Mouse (Mus musculus): ENCODE data around the gene Blcap. TPM values are rescaled to one million over a fixed set of nuclear protein-coding genes. Genes with fewer than 3 reads are reported as not detected.
"Not testable (repeated sequence)": the region's sequence is repeated elsewhere in the genome, so short reads cannot be mapped to it uniquely, and the experiment has no call there.

Blcap gene
- polyA plus RNA-seq, 1 experiment from 2014 or later = 51.9 TPM

DNA sequence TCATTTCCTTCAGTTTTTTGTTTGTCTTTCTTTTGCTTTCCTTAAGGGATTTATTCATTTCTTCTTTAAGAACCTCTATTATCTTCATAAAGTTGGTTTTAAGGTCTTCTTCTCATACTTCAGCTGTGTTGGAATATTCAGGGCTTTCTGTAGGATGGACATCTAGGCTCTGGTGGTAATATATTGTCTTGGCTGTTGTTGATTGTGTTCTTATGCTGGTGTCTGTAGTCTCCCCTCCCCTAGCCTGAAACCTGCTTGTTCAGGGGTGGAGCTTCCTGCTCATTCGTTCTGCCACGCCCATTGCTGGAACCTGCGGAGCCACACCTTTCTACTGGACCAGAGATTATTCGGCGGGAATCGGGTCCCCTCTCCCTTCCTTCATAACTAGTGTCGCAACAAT is 14.3 kb upstream of the Blcap start:
- WGBS = 24% methylated on average over 6 of the region's 7 CpGs
- H3K27ac ChIP-seq (ENCODE audit: low read depth); H3K4me2 ChIP-seq (ENCODE audit: low read length); H3K9ac ChIP-seq (ENCODE audit: low read length); DNase-seq (ENCODE audit: low spot score); H3K4me1 ChIP-seq (replicated peaks; ENCODE audit: control insufficient read depth, insufficient read depth, low read length); H3K4me3 ChIP-seq (ENCODE audit: low read depth, low read length); ATAC-seq (replicated peaks; ENCODE audit: low FRiP score, low TSS enrichment, low read depth); H3K27me3 ChIP-seq (replicated peaks; ENCODE audit: control insufficient read depth, insufficient read depth, low read length); H3K36me3 ChIP-seq (ENCODE audit: control insufficient read depth, insufficient read depth, low read length); H3K9me3 ChIP-seq (ENCODE audit: control insufficient read depth, low read length): not testable (repeated sequence)

DNA sequence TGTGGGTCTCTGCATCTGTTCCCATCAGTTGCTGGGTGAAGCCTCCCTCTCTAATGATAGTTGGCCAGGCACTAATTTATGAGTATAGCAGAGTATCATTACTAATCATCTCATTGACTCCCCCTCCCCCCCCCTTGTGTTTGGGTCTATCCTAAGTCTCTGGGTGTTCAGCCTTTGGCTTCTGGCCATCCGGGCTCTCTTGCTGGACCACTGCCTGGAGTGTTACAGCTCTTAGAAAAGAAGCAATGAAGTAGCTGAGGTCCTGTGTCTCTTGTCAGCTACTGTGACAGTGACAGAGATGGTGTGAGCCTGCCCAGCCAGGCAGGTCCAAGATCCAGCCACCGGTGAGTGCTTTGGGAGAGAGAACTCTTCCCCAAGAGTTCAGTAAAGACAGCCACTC is 1.7 kb upstream of the Blcap start:
- no peaks in the 10 kb centered on the region for H3K27me3 ChIP-seq (replicated peaks; ENCODE audit: control insufficient read depth, insufficient read depth, low read length)
- H3K9ac ChIP-seq (ENCODE audit: low read length) = no peak overlapping the region
- no peak overlapping the region for H3K4me2 ChIP-seq (ENCODE audit: low read length)
- ATAC-seq (replicated peaks; ENCODE audit: low FRiP score, low TSS enrichment, low read depth) = no peak
- H3K36me3 ChIP-seq (ENCODE audit: control insufficient read depth, insufficient read depth, low read length) = no peaks in the 10 kb centered on the region
- no peak overlapping the region for H3K27ac ChIP-seq (ENCODE audit: low read depth)
- 80% methylated on average over 2 of the region's 2 CpGs for WGBS
- no peaks in the 10 kb centered on the region for H3K4me1 ChIP-seq (replicated peaks; ENCODE audit: control insufficient read depth, insufficient read depth, low read length)
- no peak for DNase-seq (ENCODE audit: low spot score)
- no peak overlapping the region for H3K4me3 ChIP-seq (ENCODE audit: low read depth, low read length)
- H3K9me3 ChIP-seq (ENCODE audit: control insufficient read depth, low read length) = no peaks in the 10 kb centered on the region

DNA sequence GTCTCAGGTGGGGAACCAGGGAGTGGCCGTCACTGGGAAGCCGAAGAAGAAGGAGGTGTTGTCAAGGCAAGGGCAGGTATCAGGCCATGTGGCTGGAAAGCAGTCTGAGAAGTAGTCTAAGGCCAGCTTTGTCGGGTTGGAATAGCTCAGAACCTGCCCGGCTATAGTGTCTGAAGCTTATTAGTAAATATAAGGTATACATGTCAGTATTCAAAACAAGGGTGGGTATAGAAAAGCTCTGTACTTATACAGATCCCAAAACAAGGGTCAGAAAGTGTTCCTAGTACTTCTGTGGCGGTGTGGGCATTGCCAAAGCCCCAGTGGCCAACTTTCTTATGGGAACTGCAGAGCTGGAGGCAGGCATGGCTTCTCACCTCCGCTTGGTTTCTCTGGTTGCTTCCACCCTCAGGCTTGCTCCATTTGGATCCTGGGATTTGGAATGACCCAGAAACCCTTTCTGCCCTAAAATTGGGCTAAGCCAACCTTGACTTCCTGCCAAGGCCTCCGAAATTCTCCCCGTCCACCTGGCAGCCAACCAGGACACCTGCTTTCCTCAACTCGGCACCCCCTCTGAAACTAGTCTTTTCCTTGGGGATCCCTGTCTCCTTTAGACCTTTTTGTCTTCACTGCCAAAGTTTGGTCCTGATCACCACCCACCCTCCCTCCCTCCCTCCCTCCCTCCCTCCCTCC is 1.1 kb downstream of the Blcap start:
- Histone ChIP-seq H3K9me3 (ENCODE audit: control insufficient read depth, low read length) (no peaks in the 10 kb centered on the region), H3K27ac (ENCODE audit: low read depth) (no peak overlapping the region), H3K4me3 (ENCODE audit: low read depth, low read length) (no peak overlapping the region), H3K27me3 (replicated peaks; ENCODE audit: control insufficient read depth, insufficient read depth, low read length) (no peaks in the 10 kb centered on the region), H3K4me1 (replicated peaks; ENCODE audit: control insufficient read depth, insufficient read depth, low read length) (peaks cover 15% of the 10 kb centered on the region; the same call in 1 of the 2 replicates), H3K36me3 (ENCODE audit: control insufficient read depth, insufficient read depth, low read length) (no peaks in the 10 kb centered on the region), H3K9ac (ENCODE audit: low read length) (no peak overlapping the region), H3K4me2 (ENCODE audit: low read length) (no peak overlapping the region)
- ATAC-seq (replicated peaks; ENCODE audit: low FRiP score, low TSS enrichment, low read depth) (no peak), DNase-seq (ENCODE audit: low spot score) (no peak)
- 69% methylated on average over 9 of the region's 9 CpGs for WGBS

DNA sequence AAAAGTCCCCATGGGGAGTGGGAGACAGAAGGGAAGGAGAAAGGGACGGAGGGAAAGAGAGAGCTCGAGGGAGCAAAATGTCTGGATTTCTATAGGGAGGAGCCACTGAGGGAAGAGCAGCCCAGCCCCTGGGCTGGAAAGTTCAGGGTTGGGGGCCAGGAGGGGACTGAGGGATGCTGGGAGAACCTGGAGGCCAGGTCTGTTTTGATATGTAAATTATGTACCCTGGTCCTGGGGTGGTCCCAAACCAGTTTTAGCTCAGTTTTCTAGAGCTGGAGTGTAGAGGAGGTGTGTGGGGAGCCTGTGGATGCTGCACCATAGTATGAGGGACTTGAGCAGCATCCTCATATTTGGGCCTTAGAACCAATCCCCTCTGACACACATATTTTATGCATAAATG is 2.2 kb downstream of the Blcap start:
- WGBS = 50% methylated on average over 2 of the region's 2 CpGs
- Histone ChIP-seq H3K4me3 (ENCODE audit: low read depth, low read length) (no peak overlapping the region), H3K36me3 (ENCODE audit: control insufficient read depth, insufficient read depth, low read length) (peaks cover under 1% of the 10 kb centered on the region; the same call in 1 of the 2 replicates), H3K4me2 (ENCODE audit: low read length) (no peak overlapping the region), H3K4me1 (replicated peaks; ENCODE audit: control insufficient read depth, insufficient read depth, low read length) (peaks cover 17% of the 10 kb centered on the region; the same call in 1 of the 2 replicates), H3K9me3 (ENCODE audit: control insufficient read depth, low read length) (no peaks in the 10 kb centered on the region), H3K27me3 (replicated peaks; ENCODE audit: control insufficient read depth, insufficient read depth, low read length) (no peaks in the 10 kb centered on the region), H3K27ac (ENCODE audit: low read depth) (no peak overlapping the region), H3K9ac (ENCODE audit: low read length) (no peak overlapping the region)
- DNase-seq (ENCODE audit: low spot score) = no peak
- ATAC-seq (replicated peaks; ENCODE audit: low FRiP score, low TSS enrichment, low read depth) = no peak

DNA sequence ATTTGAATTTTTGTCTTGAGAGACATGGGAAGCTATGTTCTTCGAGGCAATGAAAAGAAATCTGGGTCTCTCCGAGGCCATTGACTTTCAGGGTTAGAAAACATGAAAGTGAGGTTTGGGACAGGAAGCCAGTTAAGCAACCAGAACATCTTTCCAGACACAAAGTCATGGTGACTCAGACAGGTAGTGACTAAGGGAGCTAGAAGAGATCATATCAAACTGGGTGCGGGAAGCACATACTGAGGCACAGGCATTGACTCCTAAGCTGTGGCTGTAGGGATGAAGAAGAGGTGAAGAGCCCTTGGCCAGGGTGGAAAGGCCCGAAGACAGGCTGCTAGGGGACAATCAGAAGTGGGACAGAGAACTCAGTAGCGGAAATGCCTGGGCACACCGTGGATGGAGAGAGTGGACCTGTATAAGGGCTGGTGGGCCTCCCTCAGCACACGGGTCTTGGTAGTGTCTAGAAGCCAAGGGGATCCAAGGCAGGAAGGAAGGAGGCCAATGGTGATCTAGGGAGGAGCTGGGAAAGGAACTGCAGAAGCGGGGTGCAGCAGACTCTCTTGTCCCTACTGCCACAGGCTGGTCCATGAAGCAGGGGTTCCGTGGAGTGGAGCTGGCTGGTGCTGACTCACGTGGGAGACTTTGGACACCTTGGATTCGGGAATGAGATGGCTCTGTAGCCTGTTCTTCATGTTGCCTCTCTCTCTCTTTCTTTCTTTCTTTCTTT is 3.7 kb downstream of the Blcap start:
- H3K27me3 ChIP-seq (replicated peaks; ENCODE audit: control insufficient read depth, insufficient read depth, low read length) = no peaks in the 10 kb centered on the region
- H3K4me1 ChIP-seq (replicated peaks; ENCODE audit: control insufficient read depth, insufficient read depth, low read length) = peaks cover 17% of the 10 kb centered on the region; the same call in 1 of the 2 replicates
- peaks cover 3% of the 10 kb centered on the region; the same call in 1 of the 2 replicates for H3K9me3 ChIP-seq (ENCODE audit: control insufficient read depth, low read length)
- H3K4me2 ChIP-seq (ENCODE audit: low read length) = peak overlapping the region; percentile 91
- WGBS = 82% methylated on average over 11 of the region's 11 CpGs
- H3K4me3 ChIP-seq (ENCODE audit: low read depth, low read length) = peak overlapping the region; percentile 92
- peak overlapping the region; percentile 88 for H3K9ac ChIP-seq (ENCODE audit: low read length)
- no peak for DNase-seq (ENCODE audit: low spot score)
- peaks cover 3% of the 10 kb centered on the region; the same call in 1 of the 2 replicates for H3K36me3 ChIP-seq (ENCODE audit: control insufficient read depth, insufficient read depth, low read length)
- H3K27ac ChIP-seq (ENCODE audit: low read depth) = no peak overlapping the region; the same call in 1 of the 2 replicates
- ATAC-seq (replicated peaks; ENCODE audit: low FRiP score, low TSS enrichment, low read depth) = no peak

DNA sequence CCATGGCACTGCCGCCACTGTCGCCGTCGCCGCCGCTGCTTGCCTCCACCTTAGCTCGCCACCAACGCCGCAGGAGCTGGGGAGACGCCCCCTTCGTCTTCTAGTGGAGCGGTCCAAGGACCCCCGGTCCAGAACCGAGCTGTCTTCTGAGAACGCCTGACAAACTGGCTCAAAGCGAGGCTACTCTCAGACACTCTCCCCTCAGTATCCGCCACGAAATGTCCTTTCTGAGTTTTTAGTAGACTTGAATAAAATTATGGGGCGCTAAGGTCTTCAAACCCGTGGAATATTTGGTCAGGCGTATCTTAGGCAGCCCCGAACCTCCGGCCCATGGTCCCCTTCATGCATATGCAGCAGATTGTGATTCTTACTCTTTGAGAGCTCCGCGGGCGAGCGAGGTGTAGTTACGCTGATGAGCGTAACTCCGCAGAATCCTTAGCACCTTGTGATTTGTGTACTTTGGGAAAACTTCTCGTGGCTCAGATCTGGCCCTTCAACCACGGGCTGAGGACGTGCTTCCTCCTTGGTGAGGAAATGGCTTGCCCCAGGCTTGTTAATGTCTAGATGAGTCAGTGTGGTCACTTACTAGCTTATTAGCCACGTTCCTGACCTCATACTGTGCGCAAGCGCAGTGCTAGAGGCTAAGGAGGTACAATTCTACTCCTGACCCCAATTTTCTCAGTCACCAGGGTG is 4.7 kb downstream of the Blcap start:
- Histone ChIP-seq H3K27ac (ENCODE audit: low read depth) (peak overlapping the region; percentile 94), H3K4me3 (ENCODE audit: low read depth, low read length) (peak overlapping the region; percentile 92), H3K9ac (ENCODE audit: low read length) (peak overlapping the region; percentile 88), H3K4me1 (replicated peaks; ENCODE audit: control insufficient read depth, insufficient read depth, low read length) (peaks cover 17% of the 10 kb centered on the region; the same call in 1 of the 2 replicates), H3K27me3 (replicated peaks; ENCODE audit: control insufficient read depth, insufficient read depth, low read length) (no peaks in the 10 kb centered on the region), H3K4me2 (ENCODE audit: low read length) (peak overlapping the region; percentile 91), H3K36me3 (ENCODE audit: control insufficient read depth, insufficient read depth, low read length) (peaks cover 11% of the 10 kb centered on the region; the same call in 1 of the 2 replicates), H3K9me3 (ENCODE audit: control insufficient read depth, low read length) (peaks cover 9% of the 10 kb centered on the region)
- peak; percentile 83 for ATAC-seq (replicated peaks; ENCODE audit: low FRiP score, low TSS enrichment, low read depth)
- WGBS = under 1% methylated on average over 36 of the region's 36 CpGs
- peak; percentile 99 for DNase-seq (ENCODE audit: low spot score)

DNA sequence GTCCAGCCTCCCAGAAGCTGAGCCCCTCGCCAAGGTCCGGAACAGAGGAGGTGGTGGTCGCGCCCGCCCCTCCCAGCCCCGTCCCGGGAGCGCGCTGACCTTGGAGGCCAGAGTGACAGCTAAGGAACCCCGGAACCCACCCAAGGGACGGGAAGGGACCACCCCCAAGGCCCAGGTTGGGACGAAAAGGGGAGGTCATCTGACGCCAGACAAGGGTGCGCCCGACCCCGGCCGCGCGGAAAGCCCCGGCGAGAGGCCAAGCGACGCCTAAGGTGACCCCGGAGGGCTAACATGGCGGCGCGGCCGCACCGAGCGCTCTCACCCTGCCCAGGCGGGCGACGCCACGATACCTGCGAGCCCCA is 5.2 kb downstream of the Blcap start:
- 0% methylated on average over 33 of the region's 35 CpGs for WGBS
- peak overlapping the region; percentile 91 for H3K4me2 ChIP-seq (ENCODE audit: low read length)
- H3K4me1 ChIP-seq (replicated peaks; ENCODE audit: control insufficient read depth, insufficient read depth, low read length) = peaks cover 17% of the 10 kb centered on the region; the same call in 1 of the 2 replicates
- no peaks in the 10 kb centered on the region for H3K27me3 ChIP-seq (replicated peaks; ENCODE audit: control insufficient read depth, insufficient read depth, low read length)
- peaks cover 16% of the 10 kb centered on the region; the same call in 1 of the 2 replicates for H3K36me3 ChIP-seq (ENCODE audit: control insufficient read depth, insufficient read depth, low read length)
- H3K9me3 ChIP-seq (ENCODE audit: control insufficient read depth, low read length) = peaks cover 12% of the 10 kb centered on the region
- ATAC-seq (replicated peaks; ENCODE audit: low FRiP score, low TSS enrichment, low read depth) (peak; percentile 32), DNase-seq (ENCODE audit: low spot score) (no peak)
- H3K9ac ChIP-seq (ENCODE audit: low read length) = peak overlapping the region; percentile 88
- peak overlapping the region; percentile 92 for H3K4me3 ChIP-seq (ENCODE audit: low read depth, low read length)
- H3K27ac ChIP-seq (ENCODE audit: low read depth) = peak overlapping the region; percentile 94

DNA sequence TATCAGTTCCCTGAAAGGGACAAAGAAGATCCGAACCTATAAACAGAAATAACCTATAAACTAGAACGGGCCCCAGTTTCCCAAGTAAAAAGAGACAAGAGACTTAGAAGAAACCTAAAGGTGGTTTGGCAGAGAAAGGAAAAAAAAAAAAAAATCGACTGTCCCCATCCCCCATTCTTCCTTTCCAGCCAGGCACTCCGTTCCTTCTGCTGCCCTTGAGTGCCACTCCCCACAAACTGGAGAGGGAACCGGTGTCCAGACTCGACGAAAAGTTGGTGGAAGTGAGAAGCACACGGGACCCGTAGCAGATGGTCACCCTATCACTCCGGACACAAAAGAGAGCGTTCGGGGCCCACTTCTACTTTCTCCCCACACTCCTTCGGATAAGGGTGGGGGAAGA is 5.6 kb downstream of the Blcap start:
- ATAC-seq (replicated peaks; ENCODE audit: low FRiP score, low TSS enrichment, low read depth) (no peak), DNase-seq (ENCODE audit: low spot score) (no peak)

More for the DNA sequence above, 5.6 kb downstream of the Blcap start:
- H3K27me3 ChIP-seq (replicated peaks; ENCODE audit: control insufficient read depth, insufficient read depth, low read length) = no peaks in the 10 kb centered on the region
- peak overlapping the region; percentile 91 for H3K4me2 ChIP-seq (ENCODE audit: low read length)
- H3K4me1 ChIP-seq (replicated peaks; ENCODE audit: control insufficient read depth, insufficient read depth, low read length) = peaks cover 17% of the 10 kb centered on the region; the same call in 1 of the 2 replicates
- peaks cover 14% of the 10 kb centered on the region for H3K9me3 ChIP-seq (ENCODE audit: control insufficient read depth, low read length)
- H3K27ac ChIP-seq (ENCODE audit: low read depth) = peak overlapping the region; percentile 94; the same call in 1 of the 2 replicates
- H3K4me3 ChIP-seq (ENCODE audit: low read depth, low read length) = peak overlapping the region; percentile 92
- WGBS = 8% methylated on average over 13 of the region's 13 CpGs
- peaks cover 16% of the 10 kb centered on the region; the same call in 1 of the 2 replicates for H3K36me3 ChIP-seq (ENCODE audit: control insufficient read depth, insufficient read depth, low read length)
- H3K9ac ChIP-seq (ENCODE audit: low read length) = peak overlapping the region; percentile 88

All from intestine, embryonic 14.5 days (tissue).